Mouse (Mus musculus) hindbrain, embryonic 14.5 days (tissue): ENCODE results near the gene Lrmda. TPM values are rescaled to one million over a fixed set of nuclear protein-coding genes. Genes with fewer than 3 reads are reported as not detected.
A peak's percentile ranks its signal among the peaks of the same experiment; 100 is the strongest.

Experiments
- ATAC-seq: fragments of 200-750 bp; cut with Nextera tagmentation; 2 replicates; pipeline ENCODE4 v1.8.0; 2017; ENCODE audit warnings: moderate number of reproducible peaks, mild to moderate bottlenecking, moderate TSS enrichment, moderate library complexity; ENCODE audit not compliant: low FRiP score
- DNase-seq: peaks from one replicate; pipeline ENCODE4 v3.0.0-alpha.2; 2015; ENCODE audit warnings: low spot score
- H3K27ac ChIP-seq: fragments of 300-500 bp; sonication (generic); 2 replicates; pipeline ENCODE4 v1.5.1; 2014; ENCODE audit warnings: mild to moderate bottlenecking, moderate library complexity
- H3K27me3 ChIP-seq: fragments of 300-500 bp; sonication (generic); 2 replicates; pipeline ENCODE4 v1.6.1; 2014; ENCODE audit warnings: mild to moderate bottlenecking, low read length, mixed read lengths; ENCODE audit not compliant: control insufficient read depth, insufficient read depth
- H3K36me3 ChIP-seq: fragments of 300-500 bp; sonication (generic); replicated peaks from 2 replicates; pipeline ENCODE4 v1.6.1; 2014; ENCODE audit not compliant: control insufficient read depth, insufficient read depth
- H3K4me1 ChIP-seq: fragments of 300-500 bp; sonication (generic); replicated peaks from 2 replicates; pipeline ENCODE4 v1.6.1; 2014; ENCODE audit warnings: antibody characterized with exemption, low read length, mixed read lengths; ENCODE audit not compliant: control insufficient read depth, insufficient read depth
- H3K4me2 ChIP-seq: fragments of 300-500 bp; sonication (generic); replicated peaks from 2 replicates; pipeline ENCODE4 v1.6.1; 2014; ENCODE audit warnings: mild to moderate bottlenecking, moderate library complexity
- H3K4me3 ChIP-seq: fragments of 300-500 bp; sonication (generic); replicated peaks from 2 replicates; pipeline ENCODE4 v1.5.1; 2014; ENCODE audit warnings: mild to moderate bottlenecking, low read length
- H3K9ac ChIP-seq: fragments of 300-500 bp; sonication (generic); 2 replicates; pipeline ENCODE4 v1.6.1; 2014
- H3K9me3 ChIP-seq: fragments of 300-500 bp; sonication (generic); 2 replicates; pipeline ENCODE4 v1.6.1; 2016; ENCODE audit warnings: low read length; ENCODE audit not compliant: control insufficient read depth
- WGBS: fragments of 180-500 bp; shearing (Covaris S2); extraction: QIAGEN DNeasy Blood & Tissue Kit; methylation state at CpG from one replicate; pipeline ENCODE4 v1.1.7; 2014; 5-methylcytosine and 5-hydroxymethylcytosine counted together
- polyA plus RNA-seq: library from polyadenylated mRNA; unstranded; fragments of >200 nt; fragmentation: Nextera tagmentation; extraction: Ambion mirVana; gene quantifications from 2 replicates; pipeline ENCODE4 v1.2.1, GENCODE M21; 2014

Gene Lrmda
- polyA plus RNA-seq, 1 experiment from 2014 or later, result 0.64 TPM

DNA sequence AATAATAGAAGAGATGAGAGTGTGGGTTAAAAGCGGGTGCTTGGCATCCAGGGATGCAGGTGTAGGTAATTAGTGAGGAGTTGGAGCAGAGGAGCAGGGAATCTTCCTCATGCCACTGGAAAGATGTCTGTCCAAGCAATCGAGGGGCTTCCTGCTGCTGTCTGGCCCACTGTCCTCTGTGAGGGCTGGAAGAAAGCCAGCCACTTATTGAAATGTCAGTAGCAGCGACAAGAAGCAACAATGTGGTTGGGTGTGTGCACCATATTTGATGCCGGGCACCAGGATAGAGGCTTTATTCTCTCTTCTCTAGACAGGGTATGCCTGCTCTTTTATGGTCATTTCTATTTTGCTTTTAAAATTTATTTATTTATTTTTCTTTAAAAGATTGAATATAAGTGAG, 451.5 kb downstream of the Lrmda start:
- Histone ChIP-seq H3K4me3 (no peak overlapping the region), H3K36me3 (no peaks in the 10 kb centered on the region), H3K9me3 (no peaks in the 10 kb centered on the region), H3K27me3 (no peaks in the 10 kb centered on the region), H3K9ac (no peak overlapping the region), H3K4me1 (peaks cover 12% of the 10 kb centered on the region; the same call in 1 of the 2 replicates), H3K4me2 (no peak overlapping the region), H3K27ac (no peak overlapping the region)
- peak; percentile 46 for DNase-seq
- whole genome bisulfite sequencing, result 35% methylated on average over 4 of the region's 4 CpGs
- ATAC-seq, result no peak

DNA sequence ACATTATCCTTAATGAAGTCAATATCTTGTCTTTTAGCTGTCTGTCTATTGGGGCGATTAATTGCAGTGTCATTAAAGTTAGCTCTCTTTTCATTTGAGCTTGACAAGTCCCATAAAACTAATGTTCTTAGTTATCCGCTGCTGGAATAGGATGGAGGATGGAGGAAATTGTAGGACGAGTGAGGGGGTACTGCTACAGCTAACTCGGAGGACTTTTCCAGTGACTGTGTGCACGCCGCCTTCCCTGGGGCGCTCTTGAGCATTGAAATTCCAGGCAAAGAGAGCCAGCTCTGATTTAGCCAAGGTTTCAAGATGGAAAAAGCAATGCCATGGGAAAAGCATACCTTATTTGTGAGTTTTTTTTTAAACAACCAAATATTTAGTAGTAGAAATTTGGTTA, 453.9 kb downstream of the Lrmda start:
- Histone ChIP-seq H3K4me1 (peaks cover 12% of the 10 kb centered on the region; the same call in 1 of the 2 replicates), H3K4me3 (no peak overlapping the region), H3K4me2 (no peak overlapping the region), H3K9ac (no peak overlapping the region), H3K9me3 (no peaks in the 10 kb centered on the region), H3K27ac (no peak overlapping the region), H3K36me3 (no peaks in the 10 kb centered on the region), H3K27me3 (no peaks in the 10 kb centered on the region)
- WGBS, result 70% methylated on average over 7 of the region's 7 CpGs
- no peak for DNase-seq
- no peak for ATAC-seq

DNA sequence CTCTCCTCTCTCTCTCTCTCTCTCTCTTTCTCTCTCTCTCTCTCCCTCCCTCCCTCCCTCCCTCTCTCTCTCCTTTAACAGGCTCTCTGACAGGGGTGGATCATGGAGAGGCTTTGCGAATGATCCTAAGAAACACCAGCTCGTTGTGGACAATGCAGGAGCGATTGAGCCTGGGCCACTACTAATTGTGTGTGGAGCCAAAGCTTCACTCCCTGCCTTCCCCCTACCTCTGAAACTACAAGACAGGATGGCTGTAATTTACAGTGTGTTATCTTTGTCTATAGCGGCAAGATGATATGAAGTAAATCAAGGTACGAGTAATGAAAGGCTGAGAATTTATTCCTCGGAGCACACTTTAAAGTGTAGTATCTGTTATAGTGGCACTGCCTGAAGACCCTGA, 454.5 kb downstream of the Lrmda start:
- no peak overlapping the region for H3K4me3 ChIP-seq
- no peak overlapping the region for H3K4me2 ChIP-seq
- DNase-seq (no peak), ATAC-seq (no peak)
- no peaks in the 10 kb centered on the region for H3K9me3 ChIP-seq
- WGBS, result 73% methylated on average over 6 of the region's 6 CpGs
- peaks cover 12% of the 10 kb centered on the region; the same call in 1 of the 2 replicates for H3K4me1 ChIP-seq
- H3K27me3 ChIP-seq, result no peaks in the 10 kb centered on the region
- H3K36me3 ChIP-seq, result no peaks in the 10 kb centered on the region
- H3K9ac ChIP-seq, result no peak overlapping the region
- no peak overlapping the region for H3K27ac ChIP-seq

- 100% methylated on average over 2 of the region's 2 CpGs for WGBS
Measured at GRCm38 (mm10) chr14:22493326-22493725, 473.8 kb downstream of the Lrmda start.

GRCm38 (mm10) chr14:22494290-22494689, 474.8 kb downstream of the Lrmda start:
- Histone ChIP-seq H3K27ac (0 out of 2 replicates have a peak overlapping the region, but pooled peaks have one; percentile 58), H3K4me2 (no peak overlapping the region), H3K36me3 (no peaks in the 10 kb centered on the region), H3K9me3 (no peaks in the 10 kb centered on the region), H3K4me3 (no peak overlapping the region), H3K27me3 (no peaks in the 10 kb centered on the region), H3K4me1 (no peaks in the 10 kb centered on the region; the same call in 1 of the 2 replicates), H3K9ac (no peak overlapping the region)
- no peak for DNase-seq
- no peak for ATAC-seq

More at GRCm38 (mm10) chr14:22493326-22493725, 473.8 kb downstream of the Lrmda start:
- Histone ChIP-seq H3K36me3 (no peaks in the 10 kb centered on the region), H3K27ac (no peak overlapping the region), H3K9me3 (no peaks in the 10 kb centered on the region), H3K4me3 (no peak overlapping the region), H3K9ac (no peak overlapping the region), H3K4me1 (no peaks in the 10 kb centered on the region; the same call in 1 of the 2 replicates), H3K4me2 (no peak overlapping the region), H3K27me3 (no peaks in the 10 kb centered on the region)
- ATAC-seq, result no peak
- DNase-seq, result no peak

DNA sequence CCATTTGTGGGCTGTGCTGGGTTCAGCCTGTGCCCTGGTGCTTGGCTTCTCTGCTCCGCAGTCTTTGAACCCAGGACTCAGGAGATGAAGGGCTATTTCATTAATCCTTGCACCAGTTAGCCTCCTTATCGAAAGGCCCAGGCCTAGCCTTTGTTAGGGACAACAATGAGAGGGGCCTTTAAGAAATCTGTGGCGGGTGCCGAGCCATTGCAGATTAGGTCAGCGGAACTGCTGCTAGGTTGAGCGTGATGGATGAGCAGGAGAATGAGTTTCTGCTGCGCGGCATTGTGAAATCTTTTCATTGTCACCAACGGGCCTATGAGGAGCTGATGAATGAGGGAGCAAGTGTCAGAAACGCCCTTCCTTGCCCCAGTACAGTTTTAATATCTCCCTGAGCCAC, 475.4 kb downstream of the Lrmda start:
- WGBS, result 3% methylated on average over 10 of the region's 10 CpGs
- ATAC-seq (no peak), DNase-seq (peak; percentile 38)
- Histone ChIP-seq H3K4me2 (no peak overlapping the region), H3K9me3 (no peaks in the 10 kb centered on the region), H3K27ac (peak overlapping the region; percentile 58; the same call in 1 of the 2 replicates), H3K4me3 (no peak overlapping the region), H3K36me3 (no peaks in the 10 kb centered on the region), H3K9ac (no peak overlapping the region), H3K27me3 (no peaks in the 10 kb centered on the region), H3K4me1 (no peaks in the 10 kb centered on the region; the same call in 1 of the 2 replicates)

GRCm38 (mm10) chr14:22495286-22495685, 475.8 kb downstream of the Lrmda start:
- Histone ChIP-seq H3K9ac (no peak overlapping the region), H3K27ac (peak overlapping the region; percentile 22; the same call in 1 of the 2 replicates), H3K36me3 (no peaks in the 10 kb centered on the region)

DNA sequence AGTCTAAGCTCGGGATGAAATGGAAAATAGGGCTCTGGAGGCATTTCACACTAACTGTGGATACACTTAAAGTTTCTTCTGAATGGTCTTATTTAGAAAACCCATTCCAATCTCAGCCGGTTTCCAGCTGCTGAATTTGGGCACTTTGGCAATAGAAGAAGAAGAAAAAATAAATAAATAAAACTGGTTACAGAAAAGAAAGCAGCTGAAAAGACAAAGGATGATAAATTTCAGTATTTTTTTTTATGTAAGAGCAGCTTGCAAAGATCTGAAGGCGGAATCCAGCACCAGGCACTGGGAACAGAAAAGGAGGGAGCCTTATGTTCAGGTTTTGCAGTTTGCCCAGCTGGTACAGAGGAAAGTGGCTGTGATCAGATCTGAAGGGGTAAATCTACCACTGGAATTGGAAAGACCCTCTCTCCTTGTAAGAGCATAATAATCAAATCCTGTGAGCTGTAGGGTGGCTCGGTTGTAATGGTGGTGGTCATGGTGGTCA, 478.2 kb downstream of the Lrmda start:
- no peak overlapping the region for H3K27ac ChIP-seq
- no peak overlapping the region for H3K4me3 ChIP-seq
- no peak overlapping the region for H3K4me2 ChIP-seq
- H3K4me1 ChIP-seq, result no peaks in the 10 kb centered on the region; the same call in 1 of the 2 replicates
- DNase-seq (no peak), ATAC-seq (no peak)
- 82% methylated on average over 4 of the region's 4 CpGs for WGBS
- no peaks in the 10 kb centered on the region for H3K36me3 ChIP-seq
- no peaks in the 10 kb centered on the region for H3K9me3 ChIP-seq
- no peaks in the 10 kb centered on the region for H3K27me3 ChIP-seq
- no peak overlapping the region for H3K9ac ChIP-seq

More at GRCm38 (mm10) chr14:22495286-22495685, 475.8 kb downstream of the Lrmda start:
- Histone ChIP-seq H3K9me3 (no peaks in the 10 kb centered on the region), H3K4me2 (no peak overlapping the region), H3K4me3 (no peak overlapping the region), H3K27me3 (no peaks in the 10 kb centered on the region), H3K4me1 (no peaks in the 10 kb centered on the region; the same call in 1 of the 2 replicates)
- ATAC-seq (no peak), DNase-seq (no peak)
- 20% methylated on average over 8 of the region's 8 CpGs for WGBS

DNA sequence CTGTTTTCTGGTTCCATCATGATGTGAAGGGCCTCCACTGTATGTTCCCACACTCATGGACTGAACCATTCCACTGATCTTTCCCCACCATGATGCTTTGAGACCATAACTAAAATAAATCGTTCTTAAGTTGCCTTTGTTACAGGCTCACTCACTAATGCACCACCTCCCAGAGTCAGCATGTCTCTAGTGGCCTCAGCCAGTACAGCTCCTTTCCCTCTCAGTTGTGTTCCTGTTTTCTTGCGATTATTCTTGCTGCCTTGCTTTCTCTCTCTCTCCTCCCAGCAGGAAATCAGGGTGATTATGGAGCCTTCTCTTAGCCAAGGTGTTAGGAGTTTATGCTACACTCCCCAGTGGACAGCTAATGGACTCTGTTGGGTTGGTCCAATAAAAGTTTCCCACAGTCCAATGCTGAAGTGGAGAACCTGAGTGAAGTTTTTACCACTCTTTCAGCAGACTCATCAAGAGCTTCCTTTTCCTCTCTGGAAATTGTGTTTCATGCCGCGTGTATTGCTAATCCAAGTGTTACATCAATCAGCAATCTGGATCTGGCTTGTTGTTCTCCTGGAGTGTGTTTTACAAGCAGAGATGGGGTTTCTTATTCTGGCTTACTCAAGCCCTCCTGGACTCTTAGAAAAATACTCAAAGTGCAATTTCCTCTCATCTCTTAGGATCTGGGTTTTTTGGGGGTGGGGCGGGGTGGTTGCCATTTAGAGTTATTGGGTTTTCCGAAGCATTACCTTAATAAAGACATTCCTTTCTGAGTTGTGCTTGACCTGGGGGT, 490.4 kb downstream of the Lrmda start:
- DNase-seq, result no peak
- Histone ChIP-seq H3K36me3 (no peaks in the 10 kb centered on the region), H3K9me3 (no peaks in the 10 kb centered on the region), H3K4me2 (no peak overlapping the region), H3K9ac (no peak overlapping the region), H3K4me3 (no peak overlapping the region), H3K27ac (no peak overlapping the region), H3K27me3 (no peaks in the 10 kb centered on the region), H3K4me1 (no peaks in the 10 kb centered on the region)
- no peak for ATAC-seq
- 75% methylated on average over 6 of the region's 6 CpGs for WGBS
